ENCODE assay signal across 26 mouse cellular contexts in genomic region chr19:20403219-20403618, GRCm38 (mm10). TPM values are rescaled to one million over a fixed set of nuclear protein-coding genes. Genes with fewer than 3 reads are reported as not detected.
DNase-seq lines count a peak whose midpoint lies in the region; ATAC-seq and TF ChIP-seq lines count a peak whose summit lies in the region.
"Had no signal": no experiment of that assay in that cellular context is flagged by ENCODE, and none has a peak within 500 bp of the region (broad histone marks: within the 10 kb centered on the region; RNA-seq: fewer than 3 reads in every experiment).

No protein-coding gene starts in this region.

- H3K36me3 ChIP-seq in lung, embryonic 14.5 days (ENCODE audit: insufficient read depth) = no peaks in the 10 kb centered on the region
- H3K36me3 ChIP-seq in myocyte (ENCODE audit: control insufficient read depth, insufficient read depth) = no peaks in the 10 kb centered on the region
- H3K36me3 ChIP-seq: embryonic facial prominence, embryonic 13.5 days; embryonic facial prominence, embryonic 15.5 days; forebrain, embryonic 15.5 days; G1E had no signal

- TF ChIP-seq CTCF in lung, embryonic 14.5 days (IDR thresholded peaks at IDR 0.05; ENCODE audit: low read depth) = no peak
- TF ChIP-seq CTCF in lung, adult 2 months (IDR thresholded peaks at IDR 0.05; ENCODE audit: insufficient read depth, low read length) = no peak
- TF ChIP-seq CTCF in embryonic fibroblast, embryonic 13.5 days (IDR thresholded peaks at IDR 0.05; ENCODE audit: borderline replicate concordance, insufficient read depth, low read length) = no peak

- H3K4me1 ChIP-seq in lung, embryonic 14.5 days (ENCODE audit: insufficient read depth) = peaks cover 4% of the 10 kb centered on the region; the same call in 1 of the 2 replicates
- H3K4me1 ChIP-seq in lung, adult 2 months (ENCODE audit: control insufficient read depth, insufficient read depth, low read length) = no peaks in the 10 kb centered on the region; the same call in 1 of the 2 replicates
- peaks cover 13% of the 10 kb centered on the region for H3K4me1 ChIP-seq in embryonic fibroblast, embryonic 13.5 days (ENCODE audit: control insufficient read depth, insufficient read depth, low read length)
- H3K4me1 ChIP-seq: forebrain, embryonic 13.5 days had no signal

- no peak for DNase-seq in lung, embryonic 14.5 days
- no peak for DNase-seq in lung, adult 2 months
- DNase-seq in spleen, adult 18-20 months = no peak
- DNase-seq in spleen, postnatal 10 days (ENCODE audit: low spot score in 2 of 2) = no peak
- DNase-seq: adrenal gland, adult 8-10 months; adrenal gland, postnatal 25 days; B cell, adult 2 months; cerebellum, adult 11 months; cerebellum, adult 18-20 months; cerebellum, adult 8-10 months; cerebellum, adult 9-11 months; cerebellum, postnatal 14 days; cerebellum, postnatal 36 days; embryo, embryonic 11 days had no signal

- H3K9me3 ChIP-seq in lung, embryonic 14.5 days (ENCODE audit: low read depth, low read length) = no peaks in the 10 kb centered on the region
- H3K9me3 ChIP-seq: embryonic facial prominence, embryonic 13.5 days; embryonic facial prominence, embryonic 15.5 days; forebrain, embryonic 13.5 days; forebrain, embryonic 15.5 days; G1E had no signal

- no peak for TF ChIP-seq POLR2A in lung, adult 2 months (IDR thresholded peaks at IDR 0.05; ENCODE audit: borderline replicate concordance, extremely low read depth, low read depth, low read length)
- no peak for TF ChIP-seq POLR2A in embryonic fibroblast, embryonic 13.5 days (IDR thresholded peaks at IDR 0.05; ENCODE audit: low read depth, low read length)
- no peak for TF ChIP-seq POLR2A in myocyte (IDR thresholded peaks at IDR 0.05; ENCODE audit: insufficient read length, low read depth)

- ATAC-seq in lung, embryonic 14.5 days (ENCODE audit: insufficient read depth) = no peak
- peak; percentile 69 for ATAC-seq in megakaryocyte, adult 5-6 weeks (ENCODE audit: poor library complexity, severe bottlenecking)
- ATAC-seq: activated CD4-positive, CD25-positive, alpha-beta regulatory T cell, adult 4 months; CD4-positive, CD25-positive, alpha-beta regulatory T cell, adult 4 months; forebrain, embryonic 13.5 days; forebrain, embryonic 15.5 days had no signal

- 93% methylated on average over 1 of the region's 1 CpGs for WGBS in lung, embryonic 14.5 days
- WGBS in lung, adult 2 months = 89% methylated on average over 1 of the region's 1 CpGs

- no peaks in the 10 kb centered on the region for H3K27me3 ChIP-seq in lung, embryonic 14.5 days (ENCODE audit: insufficient read depth, low read length)
- H3K27me3 ChIP-seq in myocyte (ENCODE audit: control insufficient read depth, insufficient read depth, insufficient read length) = no peaks in the 10 kb centered on the region
- H3K27me3 ChIP-seq: CH12.LX; embryonic facial prominence, embryonic 13.5 days; embryonic facial prominence, embryonic 15.5 days; forebrain, embryonic 13.5 days; forebrain, embryonic 15.5 days; Patski had no signal

- no peak overlapping the region for H3K9ac ChIP-seq in lung, embryonic 14.5 days
- H3K9ac ChIP-seq: embryonic facial prominence, embryonic 13.5 days; embryonic facial prominence, embryonic 15.5 days; forebrain, embryonic 13.5 days; forebrain, embryonic 15.5 days had no signal

- H3K4me3 ChIP-seq in lung, embryonic 14.5 days (ENCODE audit: low read depth, low read length) = no peak overlapping the region
- no peak overlapping the region for H3K4me3 ChIP-seq in lung, adult 2 months (replicated peaks; ENCODE audit: extremely low read depth, low read depth, low read length)
- no peak overlapping the region for H3K4me3 ChIP-seq in embryonic fibroblast, embryonic 13.5 days (ENCODE audit: insufficient read depth, low read length)
- no peak overlapping the region for H3K4me3 ChIP-seq in myocyte
- H3K4me3 ChIP-seq: embryonic facial prominence, embryonic 13.5 days; embryonic facial prominence, embryonic 15.5 days; forebrain, embryonic 13.5 days; forebrain, embryonic 15.5 days had no signal

- H3K27ac ChIP-seq in lung, embryonic 14.5 days (ENCODE audit: low read depth) = peak overlapping the region; percentile 55
- peak overlapping the region; percentile 100 for H3K27ac ChIP-seq in embryonic fibroblast, embryonic 13.5 days (ENCODE audit: insufficient read depth, low read length)
- H3K27ac ChIP-seq: embryonic facial prominence, embryonic 13.5 days; embryonic facial prominence, embryonic 15.5 days; forebrain, embryonic 13.5 days; forebrain, embryonic 15.5 days had no signal

- H3K4me2 ChIP-seq in lung, embryonic 14.5 days = no peak overlapping the region
- peak overlapping the region; percentile 74 for H3K4me2 ChIP-seq in myocyte (ENCODE audit: low read depth)
- H3K4me2 ChIP-seq: embryonic facial prominence, embryonic 13.5 days; embryonic facial prominence, embryonic 15.5 days; forebrain, embryonic 13.5 days; forebrain, embryonic 15.5 days had no signal

- no peak overlapping the region for H3ac ChIP-seq in myocyte (ENCODE audit: control insufficient read depth, insufficient read length)

- no peaks in the 10 kb centered on the region for H3K79me2 ChIP-seq in myocyte (ENCODE audit: control insufficient read depth, insufficient read depth)

TF ChIP-seq in myocyte, 11 proteins besides CTCF, POLR2A, EP300 and RAD21:
- no peak for TF ChIP-seq POLR2AphosphoS2 (IDR thresholded peaks at IDR 0.05; ENCODE audit: insufficient read length, low read depth)
- TF ChIP-seq TCF12 (IDR thresholded peaks at IDR 0.05; ENCODE audit: insufficient read depth, poor library complexity, severe bottlenecking) = no peak
- no peak for TF ChIP-seq TCF3 (IDR thresholded peaks at IDR 0.05; ENCODE audit: insufficient read length, low read depth)
- no peak for TF ChIP-seq SRF (IDR thresholded peaks at IDR 0.05; ENCODE audit: control insufficient read depth, insufficient read length, low read depth)
- no peak for TF ChIP-seq CEBPB (IDR thresholded peaks at IDR 0.05; ENCODE audit: insufficient read depth, poor library complexity, severe bottlenecking)
- TF ChIP-seq MYOD1 (IDR thresholded peaks at IDR 0.05; ENCODE audit: control insufficient read depth in 1 of 3, insufficient read length in 2 of 3, low read depth in 2 of 3) = no peak
- TF ChIP-seq MYOG (IDR thresholded peaks at IDR 0.05; ENCODE audit: control insufficient read depth in 1 of 3, insufficient read depth in 1 of 3, insufficient read length in 2 of 3, low read depth in 2 of 3) = no peak
- TF ChIP-seq REST (IDR thresholded peaks at IDR 0.05; ENCODE audit: insufficient read depth, insufficient read length) = no peak
- no peak for TF ChIP-seq MAX (IDR thresholded peaks at IDR 0.05; ENCODE audit: low read depth)
- TF ChIP-seq E2F4 (IDR thresholded peaks at IDR 0.05; ENCODE audit: insufficient read depth) = no peak
- TF ChIP-seq USF1 (IDR thresholded peaks at IDR 0.05; ENCODE audit: low read depth) = no peak

RNA-seq across cellular contexts. Expression of gene Anxa1, which starts 12.5 kb away (rescaled TPM):
- 91.5 and 111 TPM in 2 replicates for polyA plus RNA-seq in lung, embryonic 14.5 days (2014; fragmentation: Nextera tagmentation; extraction: Ambion mirVana)
- polyA plus RNA-seq in lung, adult 2 months (2012; rRNA removed) = 23.6 and 47.8 TPM in 2 replicates
- 2,091 and 2,241 TPM in 2 replicates for polyA plus RNA-seq in embryonic fibroblast, embryonic 13.5 days (2011; ENCODE audit: insufficient read length, low read depth, missing spikeins)
- 1,533 and 1,715 TPM in 2 replicates for total RNA-seq in megakaryocyte, adult 5-6 weeks (2015)
- total RNA-seq in megakaryocyte, adult 5-6 weeks (2017) = 1,919 and 2,040 TPM in 2 replicates
- 139 TPM for polyA plus RNA-seq in myocyte (2012; fragmentation: generic; extraction: Trizol)
- polyA plus RNA-seq: G1E had no signal

Comparison
In these comparisons a context has a peak if more than half of its experiments do, and no peak if none do; other contexts are left out.
1. RNA of gene Anxa1, which starts 12.5 kb away (polyA plus RNA-seq): 2,091 to 2,241 TPM in embryonic fibroblast, embryonic 13.5 days; 139 TPM in myocyte (single experiment), 91.5 to 111 TPM in lung, embryonic 14.5 days and 23.6 to 47.8 TPM in lung, adult 2 months; every median in the first group is over 10 times any median in the second.